Mouse (Mus musculus) limb, embryonic 13.5 days (tissue): ENCODE results near the gene Gm28048. TPM values are rescaled to one million over a fixed set of nuclear protein-coding genes. Genes with fewer than 3 reads are reported as not detected.

Experiments used
- ATAC-seq: fragments of 200-750 bp; cut with Nextera tagmentation; 2 replicates; pipeline ENCODE4 v1.8.0; 2017; ENCODE audit warnings: low read depth, moderate number of reproducible peaks, moderate TSS enrichment; ENCODE audit not compliant: low FRiP score
- H3K27ac ChIP-seq: fragments of 300-500 bp; sonication (generic); 2 replicates; pipeline ENCODE4 v1.5.1; 2015; ENCODE audit warnings: inconsistent platforms, mild to moderate bottlenecking, moderate library complexity
- H3K27me3 ChIP-seq: fragments of 300-500 bp; sonication (generic); 2 replicates; pipeline ENCODE4 v1.6.1; 2015; ENCODE audit warnings: mild to moderate bottlenecking, inconsistent platforms
- H3K36me3 ChIP-seq: fragments of 300-500 bp; sonication (generic); 2 replicates; pipeline ENCODE4 v1.6.1; 2015; ENCODE audit warnings: inconsistent platforms, mild to moderate bottlenecking, moderate library complexity
- H3K4me1 ChIP-seq: fragments of 300-500 bp; sonication (generic); 2 replicates; pipeline ENCODE4 v1.6.1; 2015; ENCODE audit warnings: inconsistent platforms
- H3K4me2 ChIP-seq: fragments of 300-500 bp; sonication (generic); replicated peaks from 2 replicates; pipeline ENCODE4 v1.6.1; 2015; ENCODE audit warnings: inconsistent platforms, mild to moderate bottlenecking, moderate library complexity
- H3K4me3 ChIP-seq: fragments of 300-500 bp; sonication (generic); 2 replicates; pipeline ENCODE4 v1.5.1; 2015; ENCODE audit warnings: moderate library complexity, mild to moderate bottlenecking, inconsistent platforms
- H3K9ac ChIP-seq: fragments of 300-500 bp; sonication (generic); 2 replicates; pipeline ENCODE4 v1.6.1; 2015; ENCODE audit warnings: mild to moderate bottlenecking, inconsistent platforms
- H3K9me3 ChIP-seq: fragments of 300-500 bp; sonication (generic); 2 replicates; pipeline ENCODE4 v1.6.1; 2016; ENCODE audit warnings: inconsistent platforms
- WGBS: fragments of 180-500 bp; shearing (Covaris S2); methylation state at CpG from one replicate; pipeline ENCODE4 v1.1.7; 2015; 5-methylcytosine and 5-hydroxymethylcytosine counted together
- polyA plus RNA-seq: library from polyadenylated mRNA; unstranded; fragments of >200 nt; fragmentation: Nextera tagmentation; extraction: Ambion mirVana; gene quantifications from 2 replicates; pipeline ENCODE4 v1.2.1, GENCODE M21; 2015

Gm28048 gene
- polyA plus RNA-seq, 1 experiment from 2014 or later, result 7.6 TPM

- Histone ChIP-seq H3K27ac (peak overlapping the region; percentile 75), H3K4me2 (peak overlapping the region; percentile 72), H3K9ac (peak overlapping the region; percentile 76), H3K27me3 (no peaks in the 10 kb centered on the region), H3K36me3 (peaks cover 20% of the 10 kb centered on the region), H3K4me1 (peaks cover 4% of the 10 kb centered on the region; the same call in 1 of the 2 replicates), H3K4me3 (peak overlapping the region; percentile 52), H3K9me3 (no peaks in the 10 kb centered on the region)
- WGBS, result under 1% methylated on average over 40 of the region's 40 CpGs
- ATAC-seq, result peak; percentile 92
Measured at GRCm38 (mm10) chr11:23008181-23008823, 26.4 kb upstream of the Gm28048 start.

DNA sequence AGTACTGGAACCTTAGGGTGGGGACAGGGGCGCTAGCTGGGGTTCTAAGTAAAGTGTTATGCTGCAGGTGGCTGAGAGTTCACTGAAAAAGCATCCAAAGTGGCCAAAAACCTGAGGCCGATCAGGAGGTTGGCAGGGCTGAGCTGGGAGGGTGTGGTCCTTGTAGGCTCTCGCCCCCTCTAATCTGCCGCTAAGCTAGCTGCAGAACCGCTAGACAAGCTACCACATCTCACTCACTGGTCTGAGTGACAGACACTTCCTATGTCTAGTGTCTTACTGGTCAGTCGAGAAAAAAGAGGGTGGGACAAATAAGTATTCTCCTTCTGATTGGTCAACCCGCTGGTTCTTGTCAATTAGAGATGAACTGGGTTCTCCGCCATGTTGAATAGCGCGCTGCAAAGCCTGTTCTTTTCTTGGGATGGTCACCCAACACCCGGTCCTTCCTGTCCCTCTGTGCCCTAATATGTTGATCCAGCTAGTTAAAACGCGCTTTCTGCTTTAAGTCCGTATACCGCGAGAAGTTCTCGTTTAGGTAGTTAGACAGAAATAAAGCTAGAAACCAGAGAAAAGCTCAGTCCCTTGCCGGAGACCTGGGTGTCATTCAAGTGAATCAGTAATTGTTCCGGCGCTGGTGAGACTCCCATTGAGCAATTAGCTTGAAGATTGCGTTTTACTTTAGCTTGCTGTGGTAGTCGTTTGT, 25.7 kb upstream of the Gm28048 start, which contains the start of gene Fam161a:
Gene Fam161a, plus strand, starts transcription at position 51 of the 700 bp plus-strand sequence.
- H3K4me2 ChIP-seq, result peak within 1 kb of the TSS; percentile 72
- H3K9ac ChIP-seq, result peak within 1 kb of the TSS; percentile 76
- H3K27me3 ChIP-seq, result no peaks in the 10 kb centered on the region
- H3K27ac ChIP-seq, result peak within 1 kb of the TSS; percentile 75
- H3K9me3 ChIP-seq, result no peaks in the 10 kb centered on the region
- ATAC-seq, result peak; percentile 92
- H3K36me3 ChIP-seq, result peaks cover 22% of the 10 kb centered on the region
- peak within 1 kb of the TSS; percentile 52 for H3K4me3 ChIP-seq
- WGBS, result under 1% methylated on average over 22 of the region's 22 CpGs
- peaks cover 4% of the 10 kb centered on the region; the same call in 1 of the 2 replicates for H3K4me1 ChIP-seq

GRCm38 (mm10) chr11:23007166-23007480, 25.2 kb upstream of the Gm28048 start:
- Histone ChIP-seq H3K4me2 (peak overlapping the region; percentile 72), H3K36me3 (peaks cover 27% of the 10 kb centered on the region), H3K9me3 (no peaks in the 10 kb centered on the region), H3K4me1 (peaks cover 4% of the 10 kb centered on the region; the same call in 1 of the 2 replicates), H3K9ac (peak overlapping the region; percentile 76; the same call in 1 of the 2 replicates), H3K4me3 (peak overlapping the region; percentile 52), H3K27me3 (no peaks in the 10 kb centered on the region), H3K27ac (peak overlapping the region; percentile 75; the same call in 1 of the 2 replicates)
- 3% methylated on average over 6 of the region's 6 CpGs for WGBS
- ATAC-seq, result no peak

GRCm38 (mm10) chr11:23005276-23005675, 23.4 kb upstream of the Gm28048 start:
- H3K4me1 ChIP-seq, result peaks cover 4% of the 10 kb centered on the region; the same call in 1 of the 2 replicates
- peaks cover 42% of the 10 kb centered on the region for H3K36me3 ChIP-seq
- H3K27me3 ChIP-seq, result no peaks in the 10 kb centered on the region
- no peaks in the 10 kb centered on the region for H3K9me3 ChIP-seq
- WGBS, result 91% methylated on average over 1 of the region's 1 CpGs
- no peak overlapping the region for H3K4me3 ChIP-seq
- no peak overlapping the region for H3K9ac ChIP-seq
- no peak overlapping the region for H3K4me2 ChIP-seq
- no peak overlapping the region for H3K27ac ChIP-seq
- no peak for ATAC-seq

DNA sequence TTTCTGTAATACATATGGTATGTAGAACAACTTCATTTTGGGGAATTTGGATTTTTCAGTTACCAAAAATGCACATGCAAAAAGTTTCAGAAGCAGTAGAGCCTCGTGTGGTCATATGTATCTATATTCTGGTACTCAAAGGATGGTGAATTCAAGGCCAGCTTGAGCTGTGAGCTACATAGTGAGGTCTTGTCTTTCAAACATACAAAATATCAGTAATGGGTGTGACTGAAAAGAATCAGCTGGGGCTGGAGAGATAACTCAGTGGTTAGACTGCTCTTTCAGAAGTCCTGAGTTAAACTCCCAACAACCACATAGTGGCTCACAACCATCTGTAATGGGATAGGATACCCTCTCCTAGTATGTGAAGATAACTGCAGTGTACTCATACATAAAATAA, 16.4 kb upstream of the Gm28048 start:
- no peak overlapping the region for H3K4me2 ChIP-seq
- no peak for ATAC-seq
- H3K4me1 ChIP-seq, result no peaks in the 10 kb centered on the region
- peaks cover 81% of the 10 kb centered on the region for H3K36me3 ChIP-seq
- no peak overlapping the region for H3K27ac ChIP-seq
- 80% methylated on average over 1 of the region's 1 CpGs for WGBS
- H3K27me3 ChIP-seq, result no peaks in the 10 kb centered on the region
- H3K9me3 ChIP-seq, result no peaks in the 10 kb centered on the region
- no peak overlapping the region for H3K4me3 ChIP-seq
- H3K9ac ChIP-seq, result no peak overlapping the region

- Histone ChIP-seq H3K27me3 (no peaks in the 10 kb centered on the region), H3K9me3 (no peaks in the 10 kb centered on the region), H3K27ac (no peak overlapping the region), H3K36me3 (peaks cover 62% of the 10 kb centered on the region), H3K9ac (no peak overlapping the region), H3K4me3 (no peak overlapping the region), H3K4me1 (peaks cover 12% of the 10 kb centered on the region), H3K4me2 (no peak overlapping the region)
- no peak for ATAC-seq
- WGBS, result 90% methylated on average over 4 of the region's 4 CpGs
Measured at GRCm38 (mm10) chr11:22995461-22995860, 13.6 kb upstream of the Gm28048 start.

DNA sequence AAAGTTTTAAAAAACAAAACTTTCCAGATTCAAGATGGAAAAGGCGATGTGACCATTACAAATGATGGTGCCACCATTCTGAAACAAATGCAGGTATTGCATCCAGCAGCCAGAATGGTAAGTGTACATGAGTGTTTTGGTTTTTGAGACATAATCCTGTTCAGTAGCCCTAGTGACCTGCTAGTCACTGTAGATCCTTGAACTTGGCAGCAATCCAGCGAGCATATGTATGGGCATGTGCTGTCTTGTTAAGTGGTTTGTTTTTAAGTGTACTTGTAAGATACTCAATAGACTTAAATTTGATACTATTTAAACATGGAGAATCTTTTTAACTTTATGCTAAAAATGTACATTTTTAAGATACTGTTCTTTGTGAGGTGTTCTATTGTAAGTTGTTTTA, 12.4 kb upstream of the Gm28048 start:
- 93% methylated on average over 2 of the region's 2 CpGs for WGBS
- Histone ChIP-seq H3K9me3 (no peaks in the 10 kb centered on the region), H3K4me1 (peaks cover 12% of the 10 kb centered on the region), H3K27ac (no peak overlapping the region), H3K36me3 (peaks cover 50% of the 10 kb centered on the region), H3K9ac (no peak overlapping the region), H3K4me3 (no peak overlapping the region), H3K4me2 (no peak overlapping the region), H3K27me3 (no peaks in the 10 kb centered on the region)
- ATAC-seq, result no peak

GRCm38 (mm10) chr11:22991218-22991835, 9.4 kb upstream of the Gm28048 start:
- no peaks in the 10 kb centered on the region for H3K9me3 ChIP-seq
- H3K27ac ChIP-seq, result no peak overlapping the region
- H3K4me1 ChIP-seq, result peaks cover 12% of the 10 kb centered on the region
- H3K36me3 ChIP-seq, result peaks cover 28% of the 10 kb centered on the region
- WGBS, result 8% methylated on average over 14 of the region's 14 CpGs
- no peaks in the 10 kb centered on the region for H3K27me3 ChIP-seq
- ATAC-seq, result no peak
- H3K4me2 ChIP-seq, result peak overlapping the region; percentile 96
- peak overlapping the region; percentile 94 for H3K9ac ChIP-seq
- H3K4me3 ChIP-seq, result peak overlapping the region; percentile 87

DNA sequence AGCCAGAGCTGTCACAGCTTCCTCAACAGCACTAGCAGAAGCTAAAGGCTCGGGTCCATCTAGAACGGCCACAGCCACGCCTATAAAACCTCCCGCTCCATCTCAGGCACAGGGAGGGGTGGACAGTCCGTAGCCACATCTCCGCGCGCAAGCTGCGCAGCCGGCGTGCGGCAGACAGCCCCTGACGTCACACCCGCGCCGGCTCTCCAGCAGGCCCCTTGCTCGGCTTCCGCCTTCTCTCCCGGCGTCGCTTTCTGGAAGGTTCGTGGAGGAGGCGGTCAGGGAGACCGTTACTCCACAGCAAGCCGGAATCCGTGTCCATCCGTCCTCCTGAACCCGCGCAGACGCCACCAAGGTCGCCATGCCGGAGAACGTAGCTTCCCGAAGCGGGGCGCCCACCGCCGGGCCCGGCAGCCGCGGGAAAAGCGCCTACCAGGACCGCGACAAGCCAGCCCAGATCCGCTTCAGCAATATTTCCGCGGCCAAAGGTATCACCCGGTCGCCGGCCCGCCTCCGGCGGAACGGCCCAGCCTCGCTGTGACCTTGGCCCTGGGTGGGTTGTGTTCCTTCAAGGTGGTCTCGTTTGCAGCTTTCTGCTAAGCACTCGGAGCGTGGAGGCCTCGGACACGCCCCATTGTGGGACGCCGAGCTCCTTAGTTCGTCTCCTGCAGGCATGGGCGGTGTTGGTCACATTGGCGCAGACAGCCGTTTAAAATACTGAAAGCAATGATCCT, 8.7 kb upstream of the Gm28048 start, which contains the start of gene Cct4:
Gene Cct4, plus strand, starts transcription at position 127 of the 734 bp plus-strand sequence.
- H3K9ac ChIP-seq, result peak within 1 kb of the TSS; percentile 94
- WGBS, result under 1% methylated on average over 66 of the region's 66 CpGs
- peak within 1 kb of the TSS; percentile 87 for H3K4me3 ChIP-seq
- H3K4me1 ChIP-seq, result peaks cover 12% of the 10 kb centered on the region
- H3K36me3 ChIP-seq, result peaks cover 23% of the 10 kb centered on the region
- peak within 1 kb of the TSS; percentile 94 for H3K27ac ChIP-seq
- H3K4me2 ChIP-seq, result peak within 1 kb of the TSS; percentile 96
- ATAC-seq, result peak; percentile 99
- H3K27me3 ChIP-seq, result no peaks in the 10 kb centered on the region
- H3K9me3 ChIP-seq, result no peaks in the 10 kb centered on the region

DNA sequence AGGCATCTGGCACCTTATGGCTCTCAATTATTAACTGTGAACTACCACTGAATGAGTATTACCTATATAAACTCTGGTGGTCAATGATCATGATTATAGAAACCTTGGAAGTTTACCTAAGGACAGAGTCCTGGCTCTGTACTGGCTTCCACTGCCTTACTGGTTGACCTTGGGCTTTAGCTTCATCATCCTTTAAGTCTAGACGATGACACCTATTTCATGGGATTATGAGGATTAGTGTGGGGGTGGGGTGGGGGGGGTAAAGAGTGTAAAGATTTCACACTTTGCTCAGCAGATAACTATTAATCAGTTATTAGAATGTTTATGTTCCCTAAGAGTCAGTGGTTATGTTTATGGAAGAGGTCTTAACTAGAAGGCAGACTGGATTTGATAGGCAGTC, 7.9 kb upstream of the Gm28048 start:
- H3K36me3 ChIP-seq, result peaks cover 15% of the 10 kb centered on the region
- ATAC-seq, result peak; percentile 10; the same call in 1 of the 2 replicates
- WGBS, result 57% methylated on average over 1 of the region's 1 CpGs
- no peaks in the 10 kb centered on the region for H3K9me3 ChIP-seq
- H3K27ac ChIP-seq, result peak overlapping the region; percentile 94; the same call in 1 of the 2 replicates
- peaks cover 12% of the 10 kb centered on the region for H3K4me1 ChIP-seq
- H3K4me2 ChIP-seq, result peak overlapping the region; percentile 96
- peak overlapping the region; percentile 87 for H3K4me3 ChIP-seq
- no peaks in the 10 kb centered on the region for H3K27me3 ChIP-seq
- peak overlapping the region; percentile 94; the same call in 1 of the 2 replicates for H3K9ac ChIP-seq

DNA sequence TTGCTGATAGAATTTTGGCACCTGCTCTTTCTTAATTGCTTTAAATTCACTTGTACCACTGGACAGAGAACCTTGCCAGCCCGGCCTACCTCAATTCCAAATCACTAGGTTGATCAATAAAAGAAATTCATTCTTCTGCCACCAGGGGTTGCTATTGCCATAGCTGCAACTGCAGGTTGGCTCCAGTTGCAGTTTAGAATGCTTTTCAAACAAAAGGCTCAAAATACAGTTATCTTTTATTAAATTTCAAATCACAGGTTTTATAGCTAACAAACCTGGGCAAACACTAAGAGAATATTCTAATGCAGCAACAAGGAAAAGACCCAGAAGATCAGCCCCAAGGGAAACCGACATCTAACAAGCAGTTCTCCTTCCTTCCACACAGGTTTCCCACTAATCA, 5.5 kb upstream of the Gm28048 start:
- H3K9me3 ChIP-seq, result no peaks in the 10 kb centered on the region
- H3K4me3 ChIP-seq, result no peak overlapping the region
- WGBS, result 41% methylated on average over 2 of the region's 2 CpGs
- ATAC-seq, result no peak
- H3K4me2 ChIP-seq, result no peak overlapping the region
- H3K27ac ChIP-seq, result no peak overlapping the region
- H3K36me3 ChIP-seq, result no peaks in the 10 kb centered on the region
- peaks cover 12% of the 10 kb centered on the region for H3K4me1 ChIP-seq
- H3K27me3 ChIP-seq, result no peaks in the 10 kb centered on the region
- no peak overlapping the region for H3K9ac ChIP-seq
